Comparison of ENCODE assay signal across 23 mouse cellular contexts in the genomic region with DNA sequence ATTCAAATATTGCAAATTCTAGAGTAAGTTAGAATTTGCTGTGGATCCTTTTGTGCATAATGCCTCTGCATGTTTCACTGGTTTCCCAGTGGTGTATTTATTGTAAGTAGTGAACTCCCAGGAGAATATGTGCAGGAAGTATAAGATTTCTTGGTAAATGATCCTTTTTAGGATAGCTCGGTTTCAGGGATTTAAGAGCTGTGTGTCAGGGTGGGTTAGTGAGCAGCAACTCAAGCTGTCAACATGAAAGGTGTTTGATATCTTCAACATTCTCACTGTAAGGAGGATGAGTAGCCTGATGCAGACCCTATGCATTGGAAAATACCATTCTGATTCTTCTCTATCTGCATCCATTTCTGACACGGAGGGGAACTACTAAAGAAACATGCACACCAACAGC.
DNase-seq lines count a peak whose midpoint lies in the region; ATAC-seq and TF ChIP-seq lines count a peak whose summit lies in the region.
"Had no signal": no experiment of that assay in that cellular context is flagged by ENCODE, and none has a peak within 500 bp of the region (broad histone marks: within the 10 kb centered on the region; RNA-seq: fewer than 3 reads in every experiment).

No protein-coding gene starts in this region.

- H3K27me3 ChIP-seq in kidney, embryonic 14.5 days (ENCODE audit: control insufficient read depth, insufficient read depth, low read length) = no peaks in the 10 kb centered on the region
- H3K27me3 ChIP-seq in kidney, embryonic 16.5 days (ENCODE audit: insufficient read depth, low read length) = no peaks in the 10 kb centered on the region
- H3K27me3 ChIP-seq in midbrain, postnatal 0 days (ENCODE audit: insufficient read depth, low read length) = no peaks in the 10 kb centered on the region
- H3K27me3 ChIP-seq in midbrain, embryonic 10.5 days (ENCODE audit: low read depth, poor library complexity, severe bottlenecking) = no peaks in the 10 kb centered on the region
- H3K27me3 ChIP-seq: embryonic facial prominence, embryonic 12.5 days; embryonic facial prominence, embryonic 15.5 days; forebrain, embryonic 12.5 days had no signal

- TF ChIP-seq CTCF in midbrain, postnatal 0 days (IDR thresholded peaks at IDR 0.05) = no peak

- no peaks in the 10 kb centered on the region for H3K4me1 ChIP-seq in kidney, embryonic 14.5 days (ENCODE audit: control insufficient read depth, insufficient read depth, low read length)
- no peaks in the 10 kb centered on the region for H3K4me1 ChIP-seq in kidney, embryonic 16.5 days (ENCODE audit: insufficient read depth, low read length)
- H3K4me1 ChIP-seq in midbrain, postnatal 0 days (ENCODE audit: insufficient read depth, low read length) = no peaks in the 10 kb centered on the region
- H3K4me1 ChIP-seq in midbrain, embryonic 10.5 days = no peaks in the 10 kb centered on the region
- H3K4me1 ChIP-seq: embryonic facial prominence, embryonic 12.5 days; embryonic facial prominence, embryonic 15.5 days; forebrain, embryonic 10.5 days; forebrain, embryonic 12.5 days had no signal

- H3K36me3 ChIP-seq in kidney, embryonic 14.5 days (ENCODE audit: control insufficient read depth, insufficient read depth, low read length) = no peaks in the 10 kb centered on the region
- H3K36me3 ChIP-seq in kidney, embryonic 16.5 days (ENCODE audit: insufficient read depth, low read length) = no peaks in the 10 kb centered on the region
- H3K36me3 ChIP-seq in midbrain, postnatal 0 days (ENCODE audit: insufficient read depth, low read length) = no peaks in the 10 kb centered on the region
- no peaks in the 10 kb centered on the region for H3K36me3 ChIP-seq in midbrain, embryonic 10.5 days
- H3K36me3 ChIP-seq: embryonic facial prominence, embryonic 12.5 days; embryonic facial prominence, embryonic 15.5 days; forebrain, embryonic 10.5 days; forebrain, embryonic 12.5 days had no signal

- H3K9me3 ChIP-seq in kidney, embryonic 14.5 days (ENCODE audit: control insufficient read depth, low read length) = no peaks in the 10 kb centered on the region
- no peaks in the 10 kb centered on the region for H3K9me3 ChIP-seq in kidney, embryonic 16.5 days (ENCODE audit: low read length)
- no peaks in the 10 kb centered on the region for H3K9me3 ChIP-seq in midbrain, postnatal 0 days (ENCODE audit: low read length)
- no peaks in the 10 kb centered on the region for H3K9me3 ChIP-seq in midbrain, embryonic 10.5 days (replicated peaks)
- H3K9me3 ChIP-seq: embryonic facial prominence, embryonic 12.5 days; embryonic facial prominence, embryonic 15.5 days; forebrain, embryonic 10.5 days; forebrain, embryonic 12.5 days had no signal

- no peak overlapping the region for H3K27ac ChIP-seq in kidney, embryonic 14.5 days (ENCODE audit: low read depth, low read length)
- H3K27ac ChIP-seq in kidney, embryonic 16.5 days (ENCODE audit: low read length) = no peak overlapping the region
- H3K27ac ChIP-seq in midbrain, postnatal 0 days (ENCODE audit: low read depth, low read length) = no peak overlapping the region
- H3K27ac ChIP-seq in midbrain, embryonic 10.5 days (replicated peaks) = no peak overlapping the region
- H3K27ac ChIP-seq: embryonic facial prominence, embryonic 12.5 days; embryonic facial prominence, embryonic 15.5 days; forebrain, embryonic 10.5 days; forebrain, embryonic 12.5 days had no signal

- DNase-seq in kidney, adult 8-10 months = no peak
- no peak for DNase-seq in kidney, adult 18-20 months
- peak; percentile 3 for DNase-seq in midbrain, postnatal 0 days (ENCODE audit: low spot score)
- DNase-seq in midbrain, embryonic 10.5 days (ENCODE audit: low spot score) = no peak
- DNase-seq: adrenal gland, adult 2 months; adrenal gland, postnatal 10 days; adrenal gland, postnatal 25 days; cerebellum, adult 11 months; cerebellum, adult 18-20 months; cerebellum, adult 8-10 months; cerebellum, adult 9-11 months; cerebellum, postnatal 14 days; cerebellum, postnatal 36 days; embryo, embryonic 11 days had no signal

- no peak overlapping the region for H3K9ac ChIP-seq in kidney, embryonic 14.5 days (ENCODE audit: low read depth, low read length)
- no peak overlapping the region for H3K9ac ChIP-seq in kidney, embryonic 16.5 days (replicated peaks; ENCODE audit: low read length)
- H3K9ac ChIP-seq in midbrain, postnatal 0 days (replicated peaks; ENCODE audit: low read length, poor library complexity, severe bottlenecking) = no peak overlapping the region
- H3K9ac ChIP-seq: embryonic facial prominence, embryonic 12.5 days; embryonic facial prominence, embryonic 15.5 days; forebrain, embryonic 12.5 days had no signal

- H3K4me2 ChIP-seq in kidney, embryonic 14.5 days (replicated peaks; ENCODE audit: low read depth, low read length) = no peak overlapping the region
- H3K4me2 ChIP-seq in kidney, embryonic 16.5 days (replicated peaks; ENCODE audit: low read depth, low read length) = no peak overlapping the region
- H3K4me2 ChIP-seq in midbrain, postnatal 0 days (ENCODE audit: low read depth, low read length, poor library complexity, severe bottlenecking) = no peak overlapping the region
- H3K4me2 ChIP-seq: embryonic facial prominence, embryonic 12.5 days; embryonic facial prominence, embryonic 15.5 days; forebrain, embryonic 12.5 days had no signal

- 41% methylated on average over 2 of the region's 2 CpGs for WGBS in kidney, embryonic 14.5 days
- WGBS in kidney, embryonic 16.5 days = 32% methylated on average over 2 of the region's 2 CpGs
- WGBS in midbrain, postnatal 0 days = 82% methylated on average over 2 of the region's 2 CpGs
- 84% methylated on average over 2 of the region's 2 CpGs for WGBS in midbrain, embryonic 10.5 days

- peak; percentile 82 for ATAC-seq in kidney, embryonic 14.5 days (ENCODE audit: low FRiP score, low TSS enrichment)
- ATAC-seq in kidney, embryonic 16.5 days (ENCODE audit: low FRiP score, low TSS enrichment) = peak; percentile 46; the same call in 1 of the 2 replicates
- ATAC-seq in midbrain, postnatal 0 days (ENCODE audit: low FRiP score) = no peak
- ATAC-seq: forebrain, embryonic 14.5 days; forebrain, embryonic 16.5 days had no signal

- H3K4me3 ChIP-seq in kidney, embryonic 14.5 days (ENCODE audit: low read length) = no peak overlapping the region
- no peak overlapping the region for H3K4me3 ChIP-seq in kidney, embryonic 16.5 days (ENCODE audit: low read length)
- H3K4me3 ChIP-seq in midbrain, postnatal 0 days (ENCODE audit: low read depth, low read length) = no peak overlapping the region
- no peak overlapping the region for H3K4me3 ChIP-seq in midbrain, embryonic 10.5 days
- H3K4me3 ChIP-seq: embryonic facial prominence, embryonic 12.5 days; embryonic facial prominence, embryonic 15.5 days; erythroblast, embryonic 14.5 days; forebrain, embryonic 10.5 days; forebrain, embryonic 12.5 days had no signal
